Mouse (Mus musculus): ENCODE data around the gene Jarid2.

GRCm38 (mm10) chr13:44763068-44763467, 33.8 kb downstream of the Jarid2 start:
- no peak for TF ChIP-seq CHD2 (IDR thresholded peaks at IDR 0.05; ENCODE audit: low read depth, low read length)
- no peak for TF ChIP-seq MAFK (IDR thresholded peaks at IDR 0.05; ENCODE audit: insufficient read depth, low read depth, low read length)
- no peak for TF ChIP-seq ZNF384 (IDR thresholded peaks at IDR 0.05; ENCODE audit: low read depth, low read length)
- no peak for TF ChIP-seq HCFC1 (IDR thresholded peaks at IDR 0.05; ENCODE audit: borderline replicate concordance, insufficient read depth, low read length)

Data from ES-E14 (cell line).